Mouse (Mus musculus): ENCODE measurements around the gene Nt5m.
"Not testable (repeated sequence)": the region's sequence is repeated elsewhere in the genome, so short reads cannot be mapped to it uniquely, and the experiment has no call there.

Gene Nt5m

GRCm38 (mm10) chr11:59839008-59839458 lies at the start of gene Nt5m:
Gene Nt5m (plus strand): TSS chr11:59839447.
- peak; percentile 95 for DNase-seq (ENCODE audit: low read depth, low spot score)

- no peak for DNase-seq (ENCODE audit: low read depth, low spot score)
Measured at GRCm38 (mm10) chr11:59793390-59793789, 45.9 kb upstream of the Nt5m start.

GRCm38 (mm10) chr11:59800412-59800811 lies 38.8 kb upstream of the Nt5m start:
- no peak for DNase-seq (ENCODE audit: low read depth, low spot score)

- DNase-seq (ENCODE audit: low read depth, low spot score), result no peak
Measured at GRCm38 (mm10) chr11:59801881-59802280, 37.4 kb upstream of the Nt5m start.

GRCm38 (mm10) chr11:59803516-59803915 lies 35.7 kb upstream of the Nt5m start:
- DNase-seq (ENCODE audit: low read depth, low spot score), result peak; percentile 65

- DNase-seq (ENCODE audit: low read depth, low spot score), result peak; percentile 74
Measured at GRCm38 (mm10) chr11:59804409-59805110, 34.7 kb upstream of the Nt5m start.

GRCm38 (mm10) chr11:59805256-59805655 lies 34.0 kb upstream of the Nt5m start:
- DNase-seq (ENCODE audit: low read depth, low spot score), result no peak

- peak; percentile 38 for DNase-seq (ENCODE audit: low read depth, low spot score)
Measured at GRCm38 (mm10) chr11:59805656-59806055, 33.6 kb upstream of the Nt5m start.

- no peak for DNase-seq (ENCODE audit: low read depth, low spot score)
Measured at GRCm38 (mm10) chr11:59808170-59808960, 30.9 kb upstream of the Nt5m start.

- peak; percentile 80 for DNase-seq (ENCODE audit: low read depth, low spot score)
Measured at GRCm38 (mm10) chr11:59809071-59809669, 30.1 kb upstream of the Nt5m start.

GRCm38 (mm10) chr11:59809670-59810474 lies 29.4 kb upstream of the Nt5m start, which contains the start of gene Flcn:
Gene Flcn (minus strand): TSS chr11:59810016.
- peak; percentile 86 for DNase-seq (ENCODE audit: low read depth, low spot score)

GRCm38 (mm10) chr11:59810480-59811158 lies 28.6 kb upstream of the Nt5m start:
- DNase-seq (ENCODE audit: low read depth, low spot score), result no peak

- no peak for DNase-seq (ENCODE audit: low read depth, low spot score)
Measured at GRCm38 (mm10) chr11:59811211-59811610, 28.0 kb upstream of the Nt5m start.

GRCm38 (mm10) chr11:59813276-59813675 lies 26.0 kb upstream of the Nt5m start:
- no peak for DNase-seq (ENCODE audit: low read depth, low spot score)

GRCm38 (mm10) chr11:59814311-59814710 lies 24.9 kb upstream of the Nt5m start:
- DNase-seq (ENCODE audit: low read depth, low spot score), result no peak

- DNase-seq (ENCODE audit: low read depth, low spot score), result no peak
Measured at GRCm38 (mm10) chr11:59814936-59815335, 24.3 kb upstream of the Nt5m start.

- no peak for DNase-seq (ENCODE audit: low read depth, low spot score)
Measured at GRCm38 (mm10) chr11:59815482-59816065, 23.7 kb upstream of the Nt5m start.

GRCm38 (mm10) chr11:59817916-59818315 lies 21.3 kb upstream of the Nt5m start:
- no peak for DNase-seq (ENCODE audit: low read depth, low spot score)

GRCm38 (mm10) chr11:59821625-59822024 lies 17.6 kb upstream of the Nt5m start:
- no peak for DNase-seq (ENCODE audit: low read depth, low spot score)

- not testable (repeated sequence) for DNase-seq (ENCODE audit: low read depth, low spot score)
Measured at GRCm38 (mm10) chr11:59837789-59838188, 1.5 kb upstream of the Nt5m start.

GRCm38 (mm10) chr11:59838426-59838825 lies 821 bp upstream of the Nt5m start:
- DNase-seq (ENCODE audit: low read depth, low spot score), result no peak
